Mouse (Mus musculus): ENCODE data around the gene Adora2b.

Adora2b gene

DNA sequence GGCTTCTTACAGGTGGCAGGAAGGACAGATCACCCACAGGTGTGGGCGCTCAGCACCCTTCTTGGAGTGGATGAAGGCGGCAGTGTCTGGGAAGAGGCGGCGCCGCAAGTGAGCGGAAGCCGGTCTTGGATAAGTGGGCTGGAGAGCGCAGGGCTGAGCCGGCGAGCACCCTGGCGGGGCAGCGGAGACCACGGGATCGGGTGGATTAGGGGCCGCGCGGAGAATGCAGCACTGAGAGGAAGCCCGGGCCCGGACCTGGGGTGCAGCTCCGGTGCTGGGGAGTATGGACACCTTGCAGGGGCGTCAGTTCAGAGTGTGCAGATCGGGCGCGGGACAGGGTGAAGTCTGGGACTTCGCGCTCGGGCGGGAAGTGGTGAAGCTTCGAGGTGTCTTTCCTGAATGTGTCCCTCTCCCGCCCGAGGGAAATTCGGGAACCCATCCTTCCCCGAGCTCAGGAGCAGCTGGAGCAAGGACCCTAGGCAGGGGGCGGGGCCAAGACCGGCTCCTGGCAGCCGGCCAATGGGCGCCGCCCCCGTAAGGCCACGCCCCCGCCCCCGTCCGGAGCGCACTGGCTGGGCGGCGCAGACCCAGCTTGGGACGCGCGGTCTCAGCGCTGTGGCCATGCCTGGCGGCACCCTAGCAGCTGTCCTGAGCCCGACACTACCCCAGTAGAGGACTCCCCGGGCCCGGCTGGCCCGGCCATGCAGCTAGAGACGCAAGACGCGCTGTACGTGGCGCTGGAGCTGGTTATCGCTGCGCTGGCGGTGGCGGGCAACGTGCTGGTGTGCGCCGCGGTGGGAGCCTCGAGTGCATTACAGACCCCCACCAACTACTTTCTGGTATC lies at the start of gene Adora2b:
Gene Adora2b, plus strand, starts transcription at position 584 of the 844 bp plus-strand sequence.
- DNase-seq = peak; percentile 61 to 70

DNA sequence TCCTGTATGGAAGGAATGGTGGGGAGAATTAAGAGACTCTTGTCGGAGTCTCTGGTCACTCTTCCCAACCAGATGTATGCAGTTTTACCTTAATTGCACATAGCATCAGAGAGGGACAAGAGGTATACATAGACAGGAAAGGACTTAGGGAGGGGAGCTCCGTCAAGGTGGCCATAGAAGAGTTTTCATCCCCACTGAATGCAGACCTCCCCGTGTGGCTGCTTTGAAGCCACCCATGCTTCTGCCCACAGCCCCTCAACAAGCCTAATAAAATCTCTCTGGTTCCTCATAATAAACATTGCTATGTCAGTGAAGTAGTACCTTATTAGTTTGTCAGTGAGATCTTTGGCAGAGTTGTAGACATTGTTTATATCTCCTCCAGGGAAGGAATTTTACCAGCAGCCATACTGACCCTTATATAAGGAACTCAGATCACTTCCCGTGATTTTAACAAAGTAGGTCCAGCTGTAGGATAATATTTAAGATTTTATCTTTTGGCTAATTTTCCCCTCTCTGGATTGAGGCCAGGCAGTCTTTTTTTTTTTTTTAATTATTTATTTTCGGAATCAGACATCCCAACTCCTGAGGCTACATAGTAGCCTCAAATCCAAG lies 47.8 kb upstream of the Adora2b start:
- no peak for DNase-seq

DNA sequence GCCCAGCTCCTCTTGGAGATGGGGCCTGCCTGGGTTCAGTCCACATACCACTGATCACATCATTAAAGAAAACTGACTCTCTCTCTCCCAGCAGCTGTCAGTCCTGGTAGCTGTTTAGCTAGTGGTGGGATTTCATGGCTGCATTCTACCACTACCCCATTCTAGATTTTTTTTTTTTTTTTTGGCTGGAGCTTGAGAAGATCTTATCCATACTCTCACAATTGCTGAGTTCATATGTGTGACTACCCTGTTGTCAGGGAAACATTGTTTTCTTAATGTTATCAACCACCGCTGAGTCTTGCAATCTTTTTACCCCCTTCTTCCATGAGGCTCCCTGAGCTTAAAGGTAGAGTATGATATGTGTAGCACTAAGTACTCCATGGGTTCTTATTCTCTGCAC lies 46.1 kb upstream of the Adora2b start:
- no peak for DNase-seq

DNA sequence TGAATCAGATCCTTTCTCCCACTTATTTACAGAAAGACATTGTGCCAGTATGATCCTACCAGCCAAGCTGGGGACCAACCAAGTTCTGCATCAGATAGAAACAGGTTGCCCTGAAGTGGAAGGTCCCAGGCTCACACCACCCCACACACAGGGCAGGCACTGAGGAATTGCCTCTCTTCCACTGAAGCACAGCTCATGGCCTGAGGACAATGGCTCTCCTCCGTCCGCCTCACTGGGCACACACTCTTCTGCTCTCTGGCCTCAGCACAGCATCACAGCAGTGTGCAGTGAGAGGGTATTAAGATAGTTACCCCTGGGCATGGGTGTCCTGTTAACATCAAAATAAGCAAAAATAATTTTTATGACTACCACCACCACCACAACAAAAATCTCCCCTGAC lies 39.7 kb upstream of the Adora2b start:
- no peak for DNase-seq

DNA sequence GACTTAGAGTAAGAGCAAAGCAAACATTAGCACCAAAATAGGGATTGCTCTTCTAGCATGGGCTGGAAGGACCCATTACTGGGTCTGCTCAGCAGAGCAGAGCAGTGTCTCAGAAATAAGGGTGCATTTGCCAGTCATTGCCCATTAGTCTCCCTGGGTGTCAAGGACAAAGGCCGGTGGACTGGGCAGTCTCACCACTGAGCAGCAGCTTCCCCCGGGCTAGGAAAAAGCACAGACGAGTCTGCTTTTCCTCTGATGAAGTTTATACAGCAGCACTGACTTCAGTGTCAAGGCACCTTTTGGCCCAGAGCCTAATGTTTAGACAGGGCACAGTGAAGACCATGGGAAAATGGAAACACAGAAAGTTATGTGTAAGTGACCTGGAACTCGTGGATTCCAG lies 38.9 kb upstream of the Adora2b start:
- DNase-seq = no peak

DNA sequence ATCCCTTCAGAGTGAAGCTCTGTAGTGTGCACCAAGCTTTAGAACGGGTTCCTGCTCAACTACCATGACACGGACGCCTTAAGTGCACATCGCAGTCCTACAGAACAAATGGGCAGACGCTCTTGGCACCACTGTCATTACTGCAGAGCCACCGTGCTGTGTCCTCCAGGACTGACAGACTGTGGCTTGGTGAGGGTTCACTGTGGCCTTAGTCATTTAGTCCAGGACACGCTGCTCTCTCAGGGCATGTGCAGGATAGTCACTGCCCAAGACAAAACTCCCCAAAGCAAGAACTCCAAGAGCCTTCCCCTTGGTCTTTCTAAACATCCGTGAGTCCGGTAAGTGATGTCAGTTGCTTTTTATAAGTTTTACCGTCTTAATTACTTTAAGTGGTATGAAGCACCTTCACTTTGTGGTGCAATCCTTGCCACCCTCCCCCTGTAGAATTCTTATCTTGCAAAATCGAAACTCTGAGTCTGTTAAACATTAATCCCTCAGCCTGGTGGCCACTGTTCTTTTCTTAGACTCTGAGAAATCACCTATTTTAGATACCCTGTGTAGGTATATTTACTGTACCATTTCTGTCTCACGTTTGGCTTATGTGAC lies 35.3 kb upstream of the Adora2b start:
- peak in 1 of 2 experiments; percentile 51 for DNase-seq

DNA sequence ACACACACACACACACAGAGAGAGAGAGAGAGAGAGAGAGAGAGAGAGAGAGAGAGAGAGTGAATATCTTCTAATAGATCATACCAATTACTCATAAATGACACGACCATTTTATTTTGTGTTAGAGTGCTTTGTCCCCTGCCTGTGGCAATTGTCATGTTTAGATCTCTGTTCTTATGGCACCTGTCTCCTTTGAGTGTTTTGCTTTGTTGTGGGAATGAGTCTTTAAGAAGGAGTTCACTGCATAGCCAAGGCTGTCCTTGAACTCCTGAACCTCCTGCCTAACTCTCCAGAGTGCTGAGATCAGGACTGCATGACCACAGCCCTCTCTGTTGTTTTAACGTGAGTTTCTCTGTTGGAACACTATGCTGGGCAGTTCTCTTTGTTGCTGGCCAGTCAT lies 33.7 kb upstream of the Adora2b start:
- DNase-seq = no peak

DNA sequence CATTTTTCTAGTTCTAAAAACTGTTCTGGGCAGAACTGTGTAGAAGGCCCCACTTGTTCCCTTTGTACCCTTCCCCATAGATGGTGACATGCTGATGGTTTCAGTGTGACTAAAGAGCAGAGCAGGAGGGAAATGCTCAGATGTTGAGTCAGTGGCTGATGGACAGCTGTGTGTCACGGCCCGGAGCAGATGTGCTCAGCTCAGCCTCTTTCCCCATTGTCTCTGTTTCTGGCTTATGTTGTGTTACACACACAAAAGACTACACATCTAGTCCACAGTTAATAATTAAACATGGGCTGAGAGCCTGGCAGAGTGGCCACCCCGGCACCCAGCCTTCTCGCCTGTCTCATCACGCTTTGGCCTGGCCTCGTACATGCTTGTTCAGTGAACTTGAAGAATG lies 31.0 kb upstream of the Adora2b start:
- DNase-seq = no peak

DNA sequence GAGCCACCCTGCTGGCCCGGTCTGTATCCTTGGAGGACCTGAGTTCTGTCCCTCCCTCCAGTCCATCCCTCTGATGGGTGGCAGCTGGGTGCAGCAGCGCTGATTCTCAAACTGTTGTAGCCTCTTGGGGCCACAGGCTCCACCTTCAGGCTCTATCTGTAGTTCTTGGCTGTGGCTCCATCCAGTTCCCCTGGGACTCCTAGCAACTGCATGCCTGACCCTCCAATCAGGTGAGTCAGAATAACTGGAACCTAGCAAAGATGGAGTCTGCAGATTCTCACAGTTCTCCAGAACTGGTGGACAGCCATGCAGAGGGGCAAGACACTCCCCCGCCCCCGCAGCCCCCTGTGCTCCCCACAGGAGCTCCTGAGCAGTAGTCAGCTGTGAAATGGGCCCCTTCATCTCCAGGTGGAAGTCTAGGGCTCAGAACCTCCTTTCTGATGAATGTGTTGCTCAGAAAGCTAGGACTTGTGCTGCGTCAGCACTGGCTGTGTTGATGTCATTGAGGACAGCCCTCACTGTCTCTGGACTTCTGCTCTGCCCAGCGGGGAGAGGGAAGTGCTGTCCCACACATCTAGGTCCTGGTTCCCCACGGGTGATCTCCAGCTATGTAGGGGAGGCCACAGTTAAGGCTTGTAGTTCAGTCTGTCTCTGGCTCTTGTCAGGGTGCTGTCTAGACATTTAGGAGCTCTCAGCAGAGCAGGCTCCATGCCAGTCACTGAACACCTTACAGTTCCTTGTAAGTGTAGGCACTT lies 27.9 kb upstream of the Adora2b start:
- DNase-seq = peak in 1 of 2 experiments; percentile 24

DNA sequence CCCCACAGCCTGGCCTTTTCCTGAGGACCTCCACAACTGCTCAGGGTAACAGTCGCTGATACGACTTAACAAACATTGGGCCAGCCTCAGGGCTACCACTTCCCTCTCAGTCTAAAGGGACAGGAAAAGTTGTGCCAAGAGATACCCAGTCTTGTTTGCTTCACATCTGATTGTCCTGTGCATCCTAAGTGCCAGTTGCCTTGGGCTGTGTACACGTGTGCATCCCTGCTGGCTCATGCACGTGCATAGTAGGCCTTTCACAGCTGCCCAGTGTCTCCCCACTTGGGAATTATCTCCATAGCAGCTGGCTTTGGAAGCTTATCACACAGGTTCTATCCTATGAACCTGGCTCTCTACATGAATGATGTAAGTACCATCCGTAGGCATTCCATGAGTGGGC lies 25.4 kb upstream of the Adora2b start:
- no peak for DNase-seq

DNA sequence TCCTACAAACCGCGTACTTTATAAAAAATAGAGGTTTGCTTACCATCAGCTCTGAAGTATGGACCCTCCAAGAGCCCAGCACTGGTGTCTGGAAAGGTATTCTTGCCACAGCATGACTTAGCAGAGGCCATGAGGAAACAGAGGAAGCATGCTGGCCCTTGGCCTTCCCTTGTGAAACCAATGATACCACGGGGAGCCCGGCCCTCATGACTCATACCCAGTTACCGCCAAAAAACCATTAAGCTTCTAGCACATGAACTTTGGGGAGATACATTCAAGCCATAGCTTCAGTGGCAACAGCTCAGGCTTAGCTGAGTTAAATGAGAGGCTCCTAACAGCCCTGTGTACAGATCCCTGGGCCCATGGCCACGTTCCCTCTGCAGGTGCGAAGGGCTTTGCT lies 24.8 kb upstream of the Adora2b start:
- DNase-seq = peak; percentile 28 to 41

DNA sequence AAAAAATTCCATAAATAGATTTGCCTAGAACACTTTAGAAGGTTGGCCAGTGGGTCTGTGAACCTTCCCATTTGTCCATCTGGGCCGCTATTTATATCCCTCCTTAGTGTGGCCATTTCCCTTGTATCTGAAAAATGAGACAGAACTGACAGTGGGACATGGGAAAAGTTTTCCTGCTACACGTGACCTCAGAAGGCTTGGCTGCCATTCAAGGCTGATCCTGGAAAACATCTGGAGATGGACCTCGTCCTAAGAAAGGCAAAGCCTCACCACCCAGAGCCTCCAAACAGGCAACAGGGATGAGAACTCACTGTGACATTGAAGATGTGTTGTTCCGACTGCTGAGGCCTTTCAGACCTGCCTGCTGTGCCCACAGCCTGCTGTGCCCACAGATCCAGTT lies 24.0 kb upstream of the Adora2b start:
- no peak for DNase-seq

DNA sequence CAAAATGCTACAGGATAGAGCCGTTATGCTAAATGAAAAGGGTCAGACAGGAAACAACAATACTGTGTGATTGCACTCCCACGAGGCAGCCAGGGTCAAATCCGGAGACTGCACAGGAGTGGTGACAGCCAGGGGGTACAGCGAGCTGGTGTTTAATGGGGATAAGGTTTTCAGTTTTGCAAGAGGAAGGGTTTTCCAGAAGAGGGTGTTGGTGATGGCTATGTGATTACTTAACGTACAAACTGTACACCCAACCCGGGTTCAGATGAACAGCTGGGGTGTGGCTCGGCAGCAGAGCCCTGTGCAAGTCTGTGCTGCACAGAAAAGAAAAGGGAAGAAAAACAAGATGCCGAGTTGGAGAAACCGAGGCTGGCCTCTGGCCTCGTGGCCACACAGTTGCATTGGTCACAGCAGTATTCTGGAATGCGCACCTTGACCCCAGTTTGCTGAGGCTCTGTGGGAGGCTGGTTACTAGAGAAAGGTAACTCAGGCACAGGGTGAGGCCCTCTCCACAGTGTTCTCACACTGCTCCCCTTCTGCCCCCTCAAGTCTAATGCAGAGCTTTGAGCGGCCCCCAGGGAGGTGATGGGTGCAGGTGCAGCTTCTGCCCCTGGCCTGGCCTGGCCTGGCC lies 8.0 kb upstream of the Adora2b start:
- DNase-seq = no peak

DNA sequence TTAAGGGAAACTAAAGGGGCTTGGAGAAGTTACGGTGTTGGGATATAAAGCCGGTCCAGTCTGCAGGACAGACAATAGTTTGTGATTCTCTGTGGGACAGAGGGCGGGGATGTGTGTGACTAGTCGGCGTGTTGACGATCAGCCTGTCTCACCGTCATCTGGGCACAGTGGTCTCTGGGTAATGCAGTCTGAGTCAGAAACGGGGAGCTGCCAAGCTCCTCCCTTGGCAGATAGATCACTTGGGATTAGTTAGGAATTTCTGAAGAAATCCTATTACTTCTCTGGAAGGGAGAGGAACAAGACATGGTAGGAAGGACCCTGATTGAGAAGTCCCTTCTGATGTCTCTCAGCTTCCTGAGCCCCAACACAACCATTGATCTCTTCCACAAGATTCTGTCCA lies 4.9 kb upstream of the Adora2b start:
- DNase-seq = no peak

DNA sequence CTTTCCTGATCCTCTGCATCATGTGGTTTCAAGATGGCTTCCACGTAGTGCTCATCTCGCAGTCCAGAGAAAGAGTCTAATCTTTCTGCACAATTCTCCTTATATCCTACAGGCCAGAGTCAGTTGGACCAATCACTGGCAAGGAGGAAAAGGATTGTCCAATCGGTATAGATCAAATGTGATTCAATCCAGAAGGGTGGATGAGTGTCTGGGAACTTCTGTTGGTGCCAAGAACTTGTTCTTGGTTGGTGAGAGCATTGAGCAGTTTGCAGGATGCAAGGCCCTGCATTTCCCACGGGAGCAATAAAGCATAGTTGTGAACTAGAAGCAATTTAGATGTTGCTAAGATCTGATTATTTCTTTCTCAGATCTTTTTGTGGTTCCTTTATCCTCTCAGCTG lies 4.3 kb upstream of the Adora2b start:
- no peak for DNase-seq

DNA sequence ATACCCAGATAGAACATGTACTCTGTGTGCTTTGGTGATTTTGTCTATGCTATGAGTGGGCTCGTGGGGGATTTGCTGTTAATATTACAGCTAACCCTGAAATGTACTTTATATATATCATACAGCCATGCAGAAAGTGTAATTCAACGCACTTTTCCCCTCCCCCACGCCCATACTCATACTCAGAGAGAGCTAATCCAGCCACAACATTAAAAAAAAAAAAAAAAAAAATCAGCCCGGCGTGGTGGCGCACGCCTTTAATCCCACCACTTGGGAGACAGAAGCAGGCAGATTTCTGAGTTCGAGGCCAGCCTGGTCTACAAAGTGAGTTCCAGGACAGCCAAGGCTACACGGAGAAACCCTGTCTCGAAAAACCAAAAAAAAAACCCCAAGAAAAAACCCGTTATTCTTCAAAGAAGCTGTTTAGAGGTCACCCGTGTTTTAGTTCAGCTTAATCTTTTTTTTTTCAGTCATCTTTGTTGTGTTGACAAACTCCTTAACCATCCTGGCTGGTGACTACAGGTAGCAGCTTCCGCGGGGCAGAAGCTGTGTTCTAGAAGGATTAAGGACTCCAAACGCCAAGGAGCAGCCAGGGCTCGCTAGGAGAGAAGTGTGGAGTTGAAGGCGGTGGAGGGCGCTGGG lies 904 bp upstream of the Adora2b start:
- no peak for DNase-seq

DNA sequence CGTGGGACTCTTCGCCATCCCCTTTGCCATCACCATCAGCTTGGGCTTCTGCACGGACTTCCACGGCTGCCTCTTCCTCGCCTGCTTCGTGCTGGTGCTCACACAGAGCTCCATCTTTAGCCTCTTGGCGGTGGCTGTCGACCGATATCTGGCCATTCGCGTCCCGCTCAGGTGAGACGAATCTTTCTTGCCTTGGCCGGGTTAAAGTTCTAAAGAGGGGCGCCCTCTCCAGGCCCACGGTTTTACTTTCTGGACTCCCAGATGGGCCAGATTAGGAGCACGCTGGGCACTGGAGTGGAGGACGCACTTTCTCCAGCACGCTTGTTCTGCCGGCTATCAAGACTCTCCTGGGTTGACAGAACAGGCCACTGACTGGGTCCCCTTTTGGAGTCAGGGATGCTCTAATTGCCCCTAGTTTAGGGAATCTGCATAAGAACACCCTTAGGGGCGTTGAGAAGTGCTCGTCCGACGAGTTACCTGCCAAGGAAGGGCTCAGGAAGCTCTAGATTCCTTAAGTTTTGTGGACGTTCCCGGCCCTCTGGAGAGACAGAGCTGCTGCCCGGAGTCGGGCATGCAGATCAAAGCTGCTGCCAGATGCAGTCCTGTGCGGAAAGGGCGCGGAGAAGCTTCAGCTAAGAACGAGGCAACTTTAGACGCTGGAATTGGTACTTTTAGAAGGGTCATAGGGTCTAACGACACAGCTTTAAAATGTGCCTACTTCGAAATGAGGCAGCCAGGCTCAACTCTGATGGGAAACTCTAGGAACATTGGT lies 668 bp downstream of the Adora2b start:
- DNase-seq = peak; percentile 75 to 79

DNA sequence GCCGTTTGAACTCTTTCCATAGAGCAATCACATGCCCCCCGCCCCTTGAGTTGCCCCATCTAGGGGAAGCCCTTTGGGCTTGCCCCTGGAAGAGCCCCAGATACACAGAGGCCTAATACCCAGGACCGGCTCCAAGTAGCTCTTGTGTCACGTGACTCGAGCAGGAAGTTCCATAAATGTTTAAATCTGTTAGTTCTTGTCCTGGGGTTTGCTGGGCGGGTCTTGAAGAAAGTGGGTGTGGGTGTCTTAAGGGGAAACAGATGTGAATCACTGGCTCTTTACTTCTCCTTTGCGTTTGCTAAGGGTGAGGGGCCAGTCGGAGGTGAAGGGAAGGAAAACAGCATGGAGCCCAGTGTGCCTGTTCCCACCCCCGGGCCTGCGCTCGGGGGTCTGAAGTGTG lies 2.3 kb downstream of the Adora2b start:
- DNase-seq = peak; percentile 61 to 70

DNA sequence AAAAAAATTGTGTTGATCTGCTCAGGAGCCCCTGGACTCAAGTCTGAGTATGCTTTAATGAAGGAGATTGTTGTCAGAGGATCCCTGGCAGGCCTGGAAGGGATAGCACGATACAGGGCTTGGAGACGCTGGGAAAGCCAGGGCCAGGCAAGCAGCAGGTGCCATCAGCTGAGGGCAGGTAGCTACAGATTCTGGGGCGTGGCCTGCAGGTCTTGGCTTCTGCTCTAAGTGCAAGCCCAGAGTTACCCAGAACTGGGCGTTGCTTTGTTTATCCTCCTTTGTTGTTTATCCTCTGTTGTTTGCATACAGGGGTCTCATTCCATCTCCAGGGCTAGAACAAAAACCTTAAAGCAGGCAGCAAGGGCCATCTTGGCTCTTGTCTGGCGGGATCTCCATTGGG lies 4.6 kb downstream of the Adora2b start:
- no peak for DNase-seq

DNA sequence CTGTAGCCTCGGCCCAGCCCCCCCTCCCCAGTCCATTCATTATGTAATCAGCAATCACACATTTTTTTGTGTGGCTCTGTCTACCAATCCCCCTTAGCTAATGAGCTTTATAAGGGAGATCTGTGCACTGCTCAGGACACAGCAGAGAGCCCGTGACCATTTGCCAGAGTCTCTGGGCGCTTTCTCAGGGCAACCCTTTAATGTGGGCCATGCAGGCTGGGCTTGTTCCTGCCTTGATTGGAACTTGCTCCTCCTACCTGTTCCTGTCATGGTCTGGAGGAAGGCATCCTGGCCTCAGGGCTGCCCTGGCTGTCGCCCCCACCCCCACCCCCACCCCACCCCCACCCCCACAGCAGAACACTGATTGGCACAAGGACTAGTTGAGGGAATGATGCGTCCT lies 10.4 kb downstream of the Adora2b start:
- no peak for DNase-seq

DNA sequence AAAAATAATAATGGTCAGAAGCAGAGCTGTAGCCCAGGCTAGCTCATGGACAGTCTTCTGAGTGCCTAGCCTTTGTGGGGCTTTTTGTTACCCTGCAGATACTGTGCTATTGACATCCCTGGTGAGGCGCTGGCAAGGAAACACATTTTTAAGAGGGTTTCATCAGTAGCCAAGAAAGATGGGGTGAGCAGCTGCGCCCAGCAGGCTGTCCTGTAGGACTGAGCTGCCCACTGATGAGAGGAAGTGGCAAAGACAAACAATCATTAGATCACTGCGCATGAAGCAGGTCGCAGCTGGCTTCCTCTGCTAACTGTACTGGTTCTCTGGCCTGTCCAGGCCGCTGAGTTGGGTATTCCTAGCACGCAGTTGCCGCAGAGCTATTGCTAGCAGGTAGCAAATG lies 14.8 kb downstream of the Adora2b start:
- peak in 1 of 2 experiments; percentile 26 for DNase-seq

DNA sequence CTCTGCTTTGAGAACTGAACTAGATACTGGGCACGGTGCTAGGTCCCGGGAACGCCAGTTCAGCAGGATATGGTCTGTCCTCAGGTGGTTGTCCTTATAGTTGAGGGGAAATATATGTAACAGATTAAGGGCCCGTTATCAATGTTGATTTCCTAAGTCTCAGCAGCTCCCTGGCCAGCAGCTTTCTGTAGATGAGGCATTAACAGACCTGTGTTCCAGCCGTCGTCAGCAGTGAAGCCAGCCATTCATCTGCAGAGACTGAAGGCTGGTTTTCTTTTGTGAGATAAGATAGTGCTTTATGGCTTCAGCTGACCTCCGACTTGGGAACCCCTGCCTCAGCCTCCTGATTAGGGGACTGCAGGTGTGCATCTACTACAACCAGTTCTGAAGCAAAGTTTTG lies 15.2 kb downstream of the Adora2b start:
- DNase-seq = no peak

Measured in lung, adult 18-20 months (tissue).